Mouse (Mus musculus): ENCODE measurements around the gene Sltm.

DNA sequence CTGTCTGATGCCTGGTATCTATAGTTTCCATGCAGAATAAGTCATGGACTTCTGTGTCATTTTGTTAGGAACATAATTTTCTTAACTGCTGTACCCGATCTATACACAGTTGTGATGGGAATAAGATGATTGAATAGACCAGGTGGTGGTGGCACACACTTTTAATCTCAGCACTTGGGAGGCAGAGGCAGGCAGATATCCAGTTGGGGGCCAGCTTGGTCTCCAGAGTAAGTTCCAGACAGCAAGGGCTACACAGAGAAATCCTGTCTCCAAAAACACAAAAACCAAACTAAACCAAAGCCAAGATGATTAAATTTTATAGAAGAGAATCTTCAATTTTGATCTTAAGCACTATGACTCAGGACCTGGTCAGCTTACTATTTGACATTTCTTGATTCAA, 2.3 kb downstream of the Sltm start:
- no peak for TF ChIP-seq CTCF (IDR thresholded peaks at IDR 0.05; ENCODE audit: borderline replicate concordance, insufficient read depth, low read length)
- no peak for TF ChIP-seq POLR2A (IDR thresholded peaks at IDR 0.05; ENCODE audit: low read depth, low read length)

Measured in embryonic fibroblast, embryonic 13.5 days (primary cell).